Mouse (Mus musculus): ENCODE data around the gene Kif16b. TPM values are rescaled to one million over a fixed set of nuclear protein-coding genes. Genes with fewer than 3 reads are reported as not detected.

Gene Kif16b
- total RNA-seq (2021) = 10 to 100 TPM; 24.9 to 27.0 TPM

- peak; percentile 95 for DNase-seq
These were observed at the start of gene Kif16b for GRCm38 (mm10) chr2:142900862-142901805. TSS of gene Kif16b (minus strand) at chr2:142901531.

GRCm38 (mm10) chr2:142940899-142941642 lies 39.7 kb upstream of the Kif16b start:
- DNase-seq = no peak

- no peak for DNase-seq
These were observed 29.1 kb upstream of the Kif16b start for GRCm38 (mm10) chr2:142930445-142930844.

GRCm38 (mm10) chr2:142929226-142930112 lies 28.1 kb upstream of the Kif16b start:
- DNase-seq = no peak

GRCm38 (mm10) chr2:142910808-142911388 lies 9.6 kb upstream of the Kif16b start:
- no peak for DNase-seq

- DNase-seq = no peak
These were observed 7.9 kb upstream of the Kif16b start for GRCm38 (mm10) chr2:142909213-142909612.

GRCm38 (mm10) chr2:142907056-142907455 lies 5.7 kb upstream of the Kif16b start:
- no peak for DNase-seq

GRCm38 (mm10) chr2:142902905-142903895 lies 1.9 kb upstream of the Kif16b start:
- DNase-seq = peak; percentile 96

- DNase-seq = no peak
These were observed 1.0 kb downstream of the Kif16b start for GRCm38 (mm10) chr2:142900120-142900861.

GRCm38 (mm10) chr2:142893780-142894179 lies 7.6 kb downstream of the Kif16b start:
- no peak for DNase-seq

- DNase-seq = no peak
These were observed 10.0 kb downstream of the Kif16b start for GRCm38 (mm10) chr2:142891283-142891682.

GRCm38 (mm10) chr2:142884456-142884855 lies 16.9 kb downstream of the Kif16b start:
- DNase-seq = no peak

GRCm38 (mm10) chr2:142883625-142883994 lies 17.7 kb downstream of the Kif16b start:
- no peak for DNase-seq

GRCm38 (mm10) chr2:142882871-142883624 lies 18.3 kb downstream of the Kif16b start:
- DNase-seq = no peak

GRCm38 (mm10) chr2:142882466-142882865 lies 18.9 kb downstream of the Kif16b start:
- DNase-seq = no peak

- DNase-seq = no peak
These were observed 20.2 kb downstream of the Kif16b start for GRCm38 (mm10) chr2:142881177-142881576.

GRCm38 (mm10) chr2:142879257-142879818 lies 22.0 kb downstream of the Kif16b start:
- DNase-seq = no peak

GRCm38 (mm10) chr2:142876636-142877035 lies 24.7 kb downstream of the Kif16b start:
- DNase-seq = no peak

GRCm38 (mm10) chr2:142875936-142876335 lies 25.4 kb downstream of the Kif16b start:
- no peak for DNase-seq

Data from heart, postnatal 4 days (tissue).